In the genomic region with DNA sequence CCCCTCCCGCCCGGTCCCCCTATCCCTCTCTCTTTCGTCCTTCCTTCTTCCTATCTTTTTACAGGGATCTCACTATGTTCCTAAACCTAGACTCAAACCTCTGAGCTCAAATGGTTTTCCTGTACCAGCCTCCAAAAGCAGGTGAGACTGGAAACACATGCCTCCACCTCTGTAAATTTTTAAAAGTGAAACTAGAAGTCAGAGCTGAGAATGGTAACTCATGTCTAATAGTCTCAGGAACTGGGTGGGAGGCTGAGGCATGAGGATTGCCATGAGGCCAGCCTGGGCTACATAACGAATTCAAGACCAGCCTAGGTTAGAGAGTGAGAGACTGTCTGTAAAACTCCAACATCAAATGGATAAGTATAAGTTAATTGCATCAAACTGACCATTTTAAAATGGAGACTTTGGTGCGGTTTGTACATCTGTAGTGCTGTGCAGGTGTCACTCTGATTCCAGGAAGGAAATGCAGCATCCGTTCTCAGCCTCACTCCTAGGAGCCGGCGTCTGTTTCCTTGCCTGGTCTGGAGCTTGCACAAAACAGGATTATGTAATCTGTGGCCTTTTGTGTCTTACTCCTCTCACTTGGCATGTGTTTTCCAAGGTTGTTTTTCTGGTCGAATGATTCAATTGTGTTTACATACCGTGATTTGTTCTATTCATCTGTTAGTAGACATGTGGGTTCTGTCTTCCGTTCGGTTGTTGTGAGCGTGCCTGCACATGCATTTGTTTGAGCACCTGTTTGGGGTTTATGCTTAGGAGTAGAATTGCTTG, we compare ENCODE assay signal across 9 mouse cellular contexts. TPM values are rescaled to one million over a fixed set of nuclear protein-coding genes. Genes with fewer than 3 reads are reported as not detected.
DNase-seq lines count a peak whose midpoint lies in the region; ATAC-seq and TF ChIP-seq lines count a peak whose summit lies in the region.
"Had no signal": no experiment of that assay in that cellular context is flagged by ENCODE, and none has a peak within 500 bp of the region (broad histone marks: within the 10 kb centered on the region; RNA-seq: fewer than 3 reads in every experiment).

No protein-coding gene starts in this region.

- DNase-seq in heart, adult 2 months = peak in 1 of 2 experiments; percentile 25
- peak; percentile 53 for DNase-seq in CD4-positive, CD25-positive, alpha-beta regulatory T cell, adult 2 months (ENCODE audit: low read depth, low spot score)
- peak; percentile 34 to 40 for DNase-seq in adrenal gland, postnatal 36 days
- DNase-seq in yolk sac, embryonic 10.5 days (ENCODE audit: low spot score) = no peak
- no peak for DNase-seq in embryo, embryonic 11 days
- no peak for DNase-seq in frontal cortex, adult 2 months (ENCODE audit: extremely low spot score in 1 of 2, low spot score in 1 of 2)

- peaks cover 6% of the 10 kb centered on the region for H3K36me3 ChIP-seq in heart, adult 2 months (ENCODE audit: control insufficient read depth, insufficient read depth, low read length)
- no peaks in the 10 kb centered on the region for H3K36me3 ChIP-seq in heart, embryonic 11.5 days (ENCODE audit: control insufficient read depth, insufficient read depth, low read length)
- H3K36me3 ChIP-seq: liver, embryonic 15.5 days had no signal

- TF ChIP-seq EP300 in heart, adult 2 months (IDR thresholded peaks at IDR 0.05; ENCODE audit: insufficient read depth, low read depth, low read length) = no peak

- peaks cover 7% of the 10 kb centered on the region; the same call in 1 of the 2 replicates for H3K9me3 ChIP-seq in heart, embryonic 11.5 days (replicated peaks; ENCODE audit: control insufficient read depth, low read length)
- H3K9me3 ChIP-seq: liver, embryonic 15.5 days had no signal

- peaks cover 4% of the 10 kb centered on the region for H3K79me2 ChIP-seq in heart, adult 2 months (replicated peaks; ENCODE audit: control insufficient read depth, insufficient read depth, low read length)

- no peak overlapping the region for H3K9ac ChIP-seq in heart, adult 2 months (ENCODE audit: low read depth, low read length)
- H3K9ac ChIP-seq in heart, embryonic 11.5 days (ENCODE audit: low read depth, low read length) = no peak overlapping the region
- H3K9ac ChIP-seq: liver, embryonic 15.5 days had no signal

- no peaks in the 10 kb centered on the region for H3K27me3 ChIP-seq in heart, adult 2 months (ENCODE audit: control insufficient read depth, insufficient read depth, low read length)
- H3K27me3 ChIP-seq in heart, embryonic 11.5 days (ENCODE audit: control insufficient read depth, insufficient read depth, low read length) = no peaks in the 10 kb centered on the region
- H3K27me3 ChIP-seq: liver, embryonic 15.5 days had no signal

- TF ChIP-seq CTCF in heart, adult 2 months (IDR thresholded peaks at IDR 0.05) = no peak

- H3K27ac ChIP-seq in heart, adult 2 months = peak overlapping the region; percentile 40
- H3K27ac ChIP-seq in heart, embryonic 11.5 days (ENCODE audit: low read depth, low read length) = no peak overlapping the region
- H3K27ac ChIP-seq: liver, embryonic 15.5 days had no signal

- WGBS in heart, adult 2 months = 61% methylated on average over 13 of the region's 13 CpGs
- 80% methylated on average over 13 of the region's 13 CpGs for WGBS in heart, embryonic 11.5 days (ENCODE audit: insufficient replicate concordance)

- no peak for ATAC-seq in heart, embryonic 11.5 days (replicated peaks; ENCODE audit: insufficient number of reproducible peaks, low FRiP score, low TSS enrichment)
- peak; percentile 85 for ATAC-seq in inflammation-experienced regulatory T-cells, adult 6 months

- no peak for TF ChIP-seq POLR2A in heart, adult 2 months (IDR thresholded peaks at IDR 0.05; ENCODE audit: insufficient read depth, low read depth, low read length)

- H3K4me1 ChIP-seq in heart, adult 2 months (ENCODE audit: control insufficient read depth, insufficient read depth, low read length) = peaks cover 2% of the 10 kb centered on the region
- peaks cover 7% of the 10 kb centered on the region for H3K4me1 ChIP-seq in heart, embryonic 11.5 days (ENCODE audit: control insufficient read depth, insufficient read depth, low read length)
- H3K4me1 ChIP-seq: liver, embryonic 15.5 days had no signal

- no peak overlapping the region for H3K4me2 ChIP-seq in heart, embryonic 11.5 days
- H3K4me2 ChIP-seq: liver, embryonic 15.5 days had no signal

- H3K4me3 ChIP-seq in heart, adult 2 months = no peak overlapping the region
- no peak overlapping the region for H3K4me3 ChIP-seq in heart, embryonic 11.5 days (ENCODE audit: low read depth, low read length)
- H3K4me3 ChIP-seq: liver, embryonic 15.5 days had no signal

- intact Hi-C loops in heart, adult 2 months (cut with DNase I) = no loop called here

RNA-seq across cellular contexts. Expression of gene Mnat1, which starts 39.1 kb away (rescaled TPM):
- total RNA-seq in heart, adult 2 months (2021) = 10 to 100 TPM; 16.3 to 16.8 TPM
- polyA plus RNA-seq in heart, adult 2 months (2012; rRNA removed) = 5.6 and 8.6 TPM in 2 replicates
- 32.6 and 32.8 TPM in 2 replicates for polyA plus RNA-seq in heart, embryonic 11.5 days (2014; fragmentation: Nextera tagmentation; extraction: Ambion mirVana)
- 10 to 100 TPM; 19.7 to 23.3 TPM for total RNA-seq in adrenal gland, postnatal 36 days (2021)
- 10 to 100 TPM; 21.8 to 40.7 (median 36.1) TPM for polyA plus RNA-seq in inflammation-experienced regulatory T-cells, adult 6 months (2017; shearing (Covaris generic))
- polyA plus RNA-seq in frontal cortex, adult 2 months (2012; rRNA removed) = 14.1 and 15.2 TPM in 2 replicates

RNA-seq across cellular contexts. Expression of gene Six4, which starts 49.3 kb away (rescaled TPM):
- 1 to 10 TPM; 3.9 to 6.8 TPM for total RNA-seq in heart, adult 2 months (2021)
- 1.6 and 2.6 TPM in 2 replicates for polyA plus RNA-seq in heart, adult 2 months (2012; rRNA removed)
- polyA plus RNA-seq in heart, embryonic 11.5 days (2014; fragmentation: Nextera tagmentation; extraction: Ambion mirVana) = 2.5 and 3.0 TPM in 2 replicates
- 1 to 10 TPM in 1 of 2 experiments, under 1 TPM in 1; 0.95 to 1.4 TPM for total RNA-seq in adrenal gland, postnatal 36 days (2021)
- polyA plus RNA-seq in inflammation-experienced regulatory T-cells, adult 6 months (2017; shearing (Covaris generic)) = under 1 TPM; 0.08 to 0.26 (median 0.11) TPM
- polyA plus RNA-seq in frontal cortex, adult 2 months (2012; rRNA removed) = 0.32 and 0.48 TPM in 2 replicates

Comparison
In these comparisons a context has a peak if more than half of its experiments do, and no peak if none do; other contexts are left out.
1. DNase-seq: peak in CD4-positive, CD25-positive, alpha-beta regulatory T cell, adult 2 months (single experiment) and adrenal gland, postnatal 36 days (2 of 2); none in yolk sac, embryonic 10.5 days (single experiment), embryo, embryonic 11 days (single experiment) and frontal cortex, adult 2 months (0 of 2).